Mouse (Mus musculus): Measurements from ENCODE around the gene Prkd1. TPM values are rescaled to one million over a fixed set of nuclear protein-coding genes. Genes with fewer than 3 reads are reported as not detected.

The Prkd1 gene
- total RNA-seq, 2 experiments from 2014 or later: 13.5 to 18.6 TPM

DNA sequence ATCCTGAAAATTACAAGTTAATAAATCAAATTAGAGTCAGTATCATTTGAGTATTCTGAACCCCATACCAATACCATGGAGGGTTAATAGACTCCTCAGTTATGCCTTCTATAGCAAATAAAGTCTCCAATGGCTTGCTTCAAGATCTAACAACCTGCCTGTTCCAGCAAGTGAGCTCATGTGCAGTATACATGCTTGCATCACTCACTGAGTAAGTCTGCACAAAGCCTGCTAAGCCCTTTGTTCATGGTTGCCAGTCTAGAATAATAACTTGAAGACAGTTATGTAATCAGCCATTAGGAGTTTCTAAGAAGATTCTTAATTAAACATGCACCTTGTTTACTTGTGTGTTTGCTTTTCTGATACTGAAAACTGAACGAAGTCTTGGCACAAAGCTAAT lies 88.4 kb downstream of the Prkd1 start:
- no peak for DNase-seq (ENCODE audit: low spot score in 2 of 2)

DNA sequence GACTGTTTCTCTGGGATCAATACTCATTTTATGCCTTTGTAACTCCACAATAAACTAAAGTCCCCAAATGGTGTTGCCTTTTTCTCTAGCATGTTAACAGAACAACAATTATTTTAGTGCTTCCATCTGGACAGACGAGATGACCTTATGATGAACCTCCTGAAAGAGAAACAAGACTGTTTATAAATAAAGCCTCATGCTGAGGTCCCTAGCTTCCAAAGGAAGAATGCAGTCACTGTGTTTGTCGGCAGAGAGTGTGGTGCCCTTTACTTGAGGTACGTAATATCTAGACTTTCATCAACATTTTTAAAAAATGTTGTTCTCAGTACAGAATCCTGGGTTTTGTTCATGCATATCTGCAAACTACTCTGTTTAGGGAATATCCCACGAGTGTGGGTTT lies 90.7 kb downstream of the Prkd1 start:
- DNase-seq (ENCODE audit: low spot score in 2 of 2): no peak

DNA sequence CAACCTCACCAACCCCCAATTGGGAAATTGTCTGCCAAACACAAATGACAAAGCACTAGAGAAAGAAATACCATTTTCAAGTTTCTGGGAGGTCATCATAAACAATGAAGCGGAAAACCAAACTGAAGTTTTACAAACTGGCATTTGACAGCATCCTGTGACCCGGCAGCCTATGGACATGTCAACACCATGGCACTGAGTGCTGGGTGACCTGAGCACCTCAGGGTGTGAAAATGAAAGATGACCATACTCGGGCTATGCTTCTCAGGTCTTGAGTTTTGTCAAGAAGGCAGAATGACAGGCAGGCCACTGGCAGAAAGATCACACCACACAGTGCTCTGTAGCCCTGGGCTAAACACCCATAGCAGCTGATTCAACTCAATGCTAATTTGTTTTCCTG lies 94.7 kb downstream of the Prkd1 start:
- DNase-seq (ENCODE audit: low spot score in 2 of 2): no peak

DNA sequence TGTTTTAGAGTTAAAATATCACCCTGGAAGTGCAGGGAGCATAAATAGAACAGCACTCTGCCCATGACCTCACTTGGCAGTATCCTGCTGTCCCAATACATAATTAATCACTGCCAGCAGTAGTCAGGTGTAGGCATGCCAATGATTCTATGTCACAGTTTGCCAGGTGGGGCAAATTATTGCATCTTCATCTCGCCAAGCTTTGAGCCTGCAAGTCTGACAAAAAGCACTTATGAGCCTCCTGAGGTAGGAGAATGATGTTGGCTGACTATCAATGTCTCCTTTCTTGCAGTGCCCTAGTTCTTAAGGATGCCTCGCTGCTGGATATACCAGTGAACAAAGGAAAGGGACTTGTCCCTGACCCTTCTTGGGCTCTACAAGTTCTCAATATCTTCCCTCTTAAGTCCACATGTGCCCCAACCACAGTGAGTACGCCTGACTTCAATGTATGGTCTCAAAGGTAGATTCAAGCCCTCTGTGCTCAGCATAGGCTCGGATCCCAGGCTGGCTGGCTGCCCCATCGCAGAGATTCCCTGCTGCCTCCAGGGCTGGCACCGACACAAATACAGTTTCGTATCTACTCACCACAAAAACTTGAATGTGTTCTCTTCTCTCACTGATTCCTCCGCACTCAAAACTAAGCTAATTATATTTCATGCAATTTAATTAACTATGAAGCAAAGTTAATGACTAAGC lies 98.9 kb downstream of the Prkd1 start:
- peak; percentile 23 to 38 for DNase-seq (ENCODE audit: low spot score in 2 of 2)

DNA sequence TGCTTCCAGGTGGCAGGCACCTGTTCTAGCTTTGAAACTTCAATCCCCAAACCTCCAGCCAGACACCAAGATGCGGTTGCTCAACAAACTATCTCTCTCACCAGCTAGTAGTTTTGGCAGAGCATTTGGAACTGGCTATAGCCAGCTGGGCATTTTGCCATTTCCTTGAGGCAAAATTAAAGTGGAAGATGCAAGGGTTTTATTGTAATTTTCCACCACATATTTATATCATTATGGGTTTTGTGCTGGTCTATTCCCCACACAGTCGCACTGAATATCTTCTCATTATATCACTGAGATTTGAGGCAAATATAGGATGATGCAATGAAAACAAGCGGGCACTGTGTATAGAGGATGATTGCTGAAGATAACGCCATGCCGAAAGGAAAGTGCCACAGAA lies 102.5 kb downstream of the Prkd1 start:
- no peak for DNase-seq (ENCODE audit: low spot score in 2 of 2)

DNA sequence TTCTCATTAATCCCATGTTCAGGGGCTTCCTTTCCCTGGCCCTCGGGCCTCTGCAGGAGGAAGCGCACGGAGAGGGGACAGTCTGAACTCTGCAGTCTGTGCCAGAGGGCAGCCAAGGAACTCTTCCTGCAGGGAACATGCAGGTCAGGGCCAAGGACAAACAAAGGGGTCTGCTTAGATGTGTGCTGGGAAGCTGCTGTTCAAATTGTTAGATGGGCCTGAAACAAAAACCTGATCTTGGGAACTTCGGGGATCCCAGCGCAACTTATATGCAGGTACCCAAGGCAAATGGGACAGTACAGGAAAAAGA lies 103.3 kb downstream of the Prkd1 start:
- peak; percentile 13 to 29 for DNase-seq (ENCODE audit: low spot score in 2 of 2)

DNA sequence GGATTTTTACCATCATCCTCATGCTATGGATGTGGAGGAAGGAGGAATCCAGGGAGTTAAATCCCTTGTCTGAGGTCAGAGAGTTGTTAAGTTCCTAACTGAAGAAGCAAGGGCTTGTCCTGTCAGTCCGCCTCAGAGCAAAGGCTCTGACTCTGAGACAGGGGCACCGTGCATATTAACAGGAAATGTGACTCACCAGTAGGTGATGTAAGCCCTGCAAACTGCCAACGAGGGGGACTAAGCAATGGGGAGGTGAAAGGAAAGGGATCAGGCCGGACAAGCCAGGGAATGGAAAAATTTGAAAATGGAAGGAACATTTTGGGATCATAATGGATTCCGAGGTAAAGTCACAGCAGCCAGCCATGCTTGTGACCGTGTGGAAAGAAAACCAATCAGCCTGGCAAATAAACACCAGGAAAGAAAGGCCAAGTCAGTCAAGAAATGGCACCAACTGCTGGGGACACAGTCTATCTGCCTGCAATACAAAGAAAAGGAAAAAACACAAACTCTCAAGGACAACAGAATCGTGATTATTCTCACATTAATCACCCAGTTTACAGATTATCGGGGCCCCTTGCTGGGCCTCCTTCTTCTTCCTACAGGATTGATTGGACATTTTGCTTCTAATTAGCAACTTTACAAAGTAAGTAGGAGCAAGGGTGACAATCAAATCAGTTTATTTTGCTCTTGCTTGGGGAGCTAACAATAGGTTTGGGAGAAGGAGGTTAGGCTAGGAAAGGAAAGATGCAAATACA lies 103.9 kb downstream of the Prkd1 start:
- DNase-seq (ENCODE audit: low spot score in 2 of 2): peak; percentile 25 to 40

DNA sequence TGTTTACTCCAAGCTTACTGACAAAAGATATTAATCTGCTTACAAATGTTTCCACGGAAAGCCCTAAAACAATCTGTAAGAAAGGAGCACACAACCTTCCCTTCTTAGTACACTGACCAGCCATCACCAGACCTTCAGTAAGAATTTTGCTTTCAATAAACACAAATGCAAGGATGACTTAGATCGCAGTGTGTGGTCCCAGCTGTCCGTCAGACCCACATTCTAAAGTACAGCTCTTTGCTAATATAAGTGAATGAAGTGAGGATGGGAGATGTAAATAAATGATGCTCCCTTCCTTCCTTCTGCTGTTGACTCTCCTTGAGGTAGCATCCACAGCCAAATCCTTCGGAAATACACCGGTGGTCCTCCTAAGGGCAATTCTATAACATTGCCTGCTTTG lies 108.1 kb downstream of the Prkd1 start:
- DNase-seq (ENCODE audit: low spot score in 2 of 2): no peak

DNA sequence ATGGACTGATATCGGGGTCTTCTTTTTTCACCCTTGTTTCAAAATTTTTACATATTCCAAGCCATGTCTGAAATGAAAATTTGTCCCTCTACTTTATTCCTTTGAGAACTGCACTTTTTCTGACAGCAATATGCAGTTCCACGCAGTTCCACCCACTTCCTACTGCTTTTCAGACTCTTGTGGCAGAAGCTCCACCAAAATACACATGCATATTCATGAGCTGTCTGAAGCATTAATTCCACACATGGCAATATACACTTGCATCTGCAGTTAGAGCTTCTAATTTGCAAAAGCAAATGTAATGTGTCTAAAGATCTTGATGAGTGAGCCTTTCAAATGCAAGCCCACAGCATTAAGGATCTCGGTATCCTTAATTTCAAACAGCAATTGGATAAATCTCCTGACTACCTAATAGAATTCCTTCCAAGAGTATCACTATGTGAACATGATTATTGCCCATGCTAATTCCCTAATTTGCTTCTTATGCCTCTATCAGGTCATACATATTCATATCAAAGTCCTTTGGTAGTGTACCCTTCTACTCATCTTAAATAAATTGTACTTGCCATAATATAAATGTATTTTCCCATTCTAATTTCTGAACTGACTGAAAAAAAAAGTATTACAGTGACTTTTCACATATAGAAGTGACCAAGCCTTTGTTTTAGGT lies 110.5 kb downstream of the Prkd1 start:
- DNase-seq (ENCODE audit: low spot score in 2 of 2): no peak

DNA sequence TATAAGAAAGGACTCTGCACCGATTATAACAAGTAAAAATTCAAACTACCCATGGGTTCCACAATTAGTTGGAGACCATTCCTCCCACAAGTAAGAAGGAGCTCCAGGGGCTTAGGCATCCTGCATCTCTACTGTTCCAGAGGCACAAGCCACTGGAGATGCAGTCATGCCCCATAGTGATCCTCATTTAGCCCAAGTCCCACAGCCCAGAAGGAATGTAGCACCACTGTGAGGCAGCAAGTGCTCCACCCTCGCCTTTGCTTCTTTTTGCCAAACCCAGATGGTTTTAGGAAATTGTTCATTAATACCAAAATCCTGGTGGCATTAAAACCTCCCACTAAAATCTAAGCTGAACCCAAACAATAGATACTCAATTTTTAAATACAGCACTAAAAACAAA lies 111.1 kb downstream of the Prkd1 start:
- no peak for DNase-seq (ENCODE audit: low spot score in 2 of 2)

DNA sequence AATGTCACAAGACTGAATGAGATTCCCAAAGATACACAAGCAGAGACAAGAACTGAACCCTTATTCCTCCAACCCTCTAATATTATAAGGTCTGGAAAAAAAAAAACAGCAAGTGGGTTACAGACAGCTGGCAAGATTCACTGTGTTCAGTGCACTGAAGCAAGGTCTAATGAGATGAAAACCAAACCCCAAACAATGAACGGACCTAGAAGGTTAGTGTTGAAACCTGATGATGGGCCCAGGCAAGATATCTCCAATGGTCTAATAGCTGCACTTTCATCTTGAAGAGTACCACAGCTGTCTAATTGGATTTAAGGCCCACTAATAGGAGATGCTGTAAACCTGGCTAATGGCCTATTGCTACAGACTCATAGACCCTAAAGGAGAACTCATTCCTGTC lies 111.9 kb downstream of the Prkd1 start:
- DNase-seq (ENCODE audit: low spot score in 2 of 2): no peak

DNA sequence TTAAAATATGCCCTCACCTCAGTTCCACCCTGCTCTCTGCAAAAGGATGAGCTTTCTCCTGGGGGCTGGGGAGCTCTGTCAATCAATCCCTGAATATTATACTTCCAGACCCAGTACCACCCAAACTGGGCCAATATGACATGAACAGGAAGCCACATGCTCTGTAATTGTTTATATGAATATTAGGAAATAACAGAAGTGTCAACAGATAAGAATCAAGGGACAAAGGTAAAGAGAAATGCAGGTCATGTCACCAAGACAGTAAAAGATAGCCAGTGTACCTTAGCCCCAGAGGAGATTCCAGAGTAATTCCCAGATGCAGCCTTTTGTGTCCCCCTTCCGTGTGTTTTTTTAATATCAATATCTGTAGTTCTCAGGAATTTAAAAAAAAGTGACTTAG lies 120.3 kb downstream of the Prkd1 start:
- DNase-seq (ENCODE audit: low spot score in 2 of 2): no peak

DNA sequence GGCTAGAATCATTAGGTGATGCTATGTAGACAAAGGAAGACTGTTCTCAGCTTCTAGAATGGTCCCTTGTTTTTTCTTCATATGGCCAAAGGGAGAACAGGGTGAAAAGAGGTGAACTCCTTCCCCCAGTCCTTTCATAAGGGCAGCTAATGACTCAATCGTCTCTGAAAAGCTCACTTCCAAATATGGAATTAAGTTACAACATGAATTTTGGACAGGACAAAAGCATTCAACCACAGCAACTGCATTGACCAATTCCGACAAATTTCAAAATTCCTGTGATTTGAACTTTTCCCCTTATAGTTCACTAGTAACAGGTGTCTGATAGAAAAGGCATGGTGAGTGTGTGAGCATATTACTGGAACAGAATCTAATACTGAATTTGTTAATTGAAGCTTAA lies 124.8 kb downstream of the Prkd1 start:
- DNase-seq (ENCODE audit: low spot score in 2 of 2): no peak

DNA sequence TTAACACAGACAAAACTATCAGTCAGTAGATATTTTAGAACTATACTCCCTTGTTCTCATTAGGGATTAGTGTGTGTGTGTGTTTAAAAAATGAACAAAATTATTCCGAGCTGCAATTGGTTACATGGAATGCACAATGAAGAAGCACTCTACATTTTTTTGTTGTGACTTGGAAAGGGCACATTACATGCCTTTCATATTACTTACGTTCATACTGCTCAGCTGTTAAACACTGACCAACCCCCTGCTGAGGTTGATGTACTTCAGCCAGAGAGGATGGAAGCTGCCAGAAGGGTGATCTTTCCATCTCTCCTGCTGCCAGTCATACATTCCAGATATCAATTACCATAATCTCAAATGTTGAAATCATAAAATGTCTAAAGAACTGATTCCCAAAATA lies 134.4 kb downstream of the Prkd1 start:
- DNase-seq (ENCODE audit: low spot score in 2 of 2): no peak

DNA sequence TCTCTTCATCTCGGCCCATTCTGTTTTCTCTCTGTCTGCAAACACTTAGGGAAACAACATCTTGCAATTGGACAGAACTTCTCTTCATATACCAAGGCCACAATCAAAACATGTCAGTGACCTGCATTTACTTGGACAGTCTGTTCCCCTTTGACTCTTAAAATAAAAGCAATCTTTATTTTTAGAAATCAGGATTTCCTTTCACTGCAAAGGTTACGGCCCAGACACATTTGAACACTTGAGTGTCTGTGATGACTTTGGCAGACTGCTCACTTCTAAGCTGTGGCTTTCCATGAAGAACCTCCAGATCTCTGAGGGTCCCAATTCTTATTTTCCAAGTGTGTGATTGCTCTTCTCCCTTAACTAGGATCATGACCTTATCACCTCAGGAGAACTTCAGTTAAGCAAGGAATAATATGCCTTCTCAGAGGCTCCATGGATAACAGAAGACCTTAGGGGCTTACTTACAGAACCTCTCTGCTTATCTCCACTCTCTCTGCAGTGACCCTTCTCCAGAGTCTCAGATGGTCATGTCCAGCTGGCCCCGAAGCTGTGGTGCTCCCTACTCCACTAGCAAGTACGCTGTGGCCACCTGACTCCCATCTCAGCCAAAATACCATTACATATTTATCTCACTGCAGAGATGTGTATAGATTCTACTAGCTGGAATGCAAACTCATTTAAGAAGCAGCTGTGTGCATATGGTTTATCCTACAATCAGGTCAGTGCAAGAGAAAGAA lies 137.2 kb downstream of the Prkd1 start:
- DNase-seq (ENCODE audit: low spot score in 2 of 2): no peak

DNA sequence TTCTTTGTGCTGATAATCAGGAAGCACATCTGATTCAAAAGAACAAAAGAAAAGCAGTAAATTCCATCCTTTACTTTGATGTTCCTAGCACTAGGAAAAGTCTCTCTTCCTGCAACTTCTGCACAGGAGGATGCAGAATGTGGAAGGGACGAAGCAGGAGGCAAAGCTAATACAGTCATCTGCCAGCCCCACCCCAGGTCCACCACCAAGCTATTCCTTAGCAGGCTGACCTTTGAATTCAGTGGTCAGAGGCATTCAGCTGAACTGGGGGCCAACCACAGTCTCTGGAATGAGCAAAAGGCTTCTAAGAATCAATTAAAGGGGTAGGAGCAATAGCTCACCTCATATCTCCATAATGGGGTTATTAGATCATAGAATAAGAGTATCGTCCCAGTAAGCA lies 140.1 kb downstream of the Prkd1 start:
- no peak for DNase-seq (ENCODE audit: low spot score in 2 of 2)

DNA sequence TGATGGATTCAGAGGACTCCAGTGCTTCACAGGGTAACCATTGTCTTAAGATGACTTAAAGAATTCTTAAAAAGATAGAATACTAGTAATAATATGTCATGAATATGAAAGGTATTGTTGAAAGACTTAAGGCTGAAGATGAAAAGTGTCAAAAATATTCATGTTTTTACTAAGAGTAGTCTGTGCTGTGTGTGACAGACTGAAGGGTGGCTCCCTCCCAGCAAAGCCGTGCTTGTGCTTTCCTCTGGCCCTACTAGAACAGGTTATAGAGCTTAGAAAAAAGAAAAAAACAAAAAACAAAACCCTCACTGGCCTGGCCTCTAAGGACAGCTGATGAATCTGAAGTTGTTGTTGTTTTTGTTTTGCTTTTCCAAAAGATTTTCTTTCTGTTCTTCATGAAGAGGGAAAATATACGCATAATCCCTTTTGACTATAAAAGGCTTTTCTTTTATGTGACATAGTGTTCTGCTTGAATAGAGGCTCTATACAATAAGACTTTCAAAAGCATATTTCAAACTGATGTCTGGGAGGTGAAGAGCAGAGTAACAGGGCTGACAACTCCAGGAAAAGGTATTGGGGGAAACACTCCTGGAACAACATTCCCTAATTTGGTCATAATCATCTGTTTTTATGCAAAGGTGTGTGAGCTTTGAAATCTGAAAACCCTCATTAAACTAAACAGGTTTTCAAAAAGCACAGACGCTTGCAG lies 148.9 kb downstream of the Prkd1 start:
- DNase-seq (ENCODE audit: low spot score in 2 of 2): no peak

DNA sequence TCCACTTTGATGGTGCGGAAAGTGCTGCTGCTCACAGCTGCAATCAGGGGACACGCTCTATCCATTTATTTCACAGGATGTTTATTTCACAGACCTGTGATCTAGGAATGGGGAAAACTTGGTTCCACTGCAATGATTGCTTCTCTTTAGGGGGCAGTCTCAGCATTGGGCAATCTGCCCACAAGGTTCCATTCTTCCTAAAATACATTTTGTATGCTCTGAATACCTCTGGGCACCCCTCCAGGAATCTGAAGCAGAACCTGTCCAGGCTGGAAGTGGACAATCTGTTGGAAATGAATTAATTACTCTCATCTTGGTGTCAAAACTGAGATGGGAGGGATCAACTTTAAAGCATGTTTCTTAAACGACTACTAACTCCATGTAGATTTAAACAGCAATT lies 152.9 kb downstream of the Prkd1 start:
- DNase-seq (ENCODE audit: low spot score in 2 of 2): no peak

DNA sequence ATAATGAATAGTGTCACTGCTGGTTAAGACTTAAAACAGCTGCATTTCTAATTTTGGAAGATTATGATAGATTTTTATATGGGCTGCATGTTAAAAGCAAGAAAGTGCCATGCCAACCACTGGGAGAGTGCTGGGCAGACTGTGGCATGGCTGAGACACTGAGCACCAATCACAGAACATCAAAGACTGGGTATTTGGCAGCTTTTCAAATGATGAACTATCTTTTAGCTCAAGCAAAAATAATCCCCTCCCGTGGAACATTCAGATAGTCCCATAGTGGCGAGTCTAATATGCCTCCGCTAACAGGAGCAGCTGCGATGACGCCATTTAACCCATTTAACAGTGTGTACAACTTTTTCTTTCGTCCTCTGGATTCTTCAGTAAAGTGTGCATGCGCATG lies 169.1 kb downstream of the Prkd1 start:
- no peak for DNase-seq (ENCODE audit: low spot score in 2 of 2)

DNA sequence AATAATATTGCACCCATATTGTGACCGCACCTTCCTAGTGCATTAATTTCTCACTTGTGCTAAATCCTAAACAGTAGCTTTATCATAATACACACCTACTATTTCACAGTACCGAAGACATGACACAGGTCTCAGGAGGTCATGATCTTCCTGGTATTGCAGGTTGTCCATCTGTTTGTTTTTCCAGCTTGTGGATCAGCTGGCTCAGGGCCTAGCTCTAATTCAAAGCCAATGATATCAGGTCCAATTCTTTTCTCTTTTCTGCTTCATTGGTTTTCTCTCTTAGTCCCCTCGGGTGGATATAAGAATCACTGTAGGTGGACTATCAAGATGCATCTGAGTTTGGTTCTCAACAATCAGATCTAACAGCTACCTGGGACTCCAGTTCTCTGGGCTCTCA lies 191.7 kb downstream of the Prkd1 start:
- no peak for DNase-seq (ENCODE audit: low spot score in 2 of 2)

DNA sequence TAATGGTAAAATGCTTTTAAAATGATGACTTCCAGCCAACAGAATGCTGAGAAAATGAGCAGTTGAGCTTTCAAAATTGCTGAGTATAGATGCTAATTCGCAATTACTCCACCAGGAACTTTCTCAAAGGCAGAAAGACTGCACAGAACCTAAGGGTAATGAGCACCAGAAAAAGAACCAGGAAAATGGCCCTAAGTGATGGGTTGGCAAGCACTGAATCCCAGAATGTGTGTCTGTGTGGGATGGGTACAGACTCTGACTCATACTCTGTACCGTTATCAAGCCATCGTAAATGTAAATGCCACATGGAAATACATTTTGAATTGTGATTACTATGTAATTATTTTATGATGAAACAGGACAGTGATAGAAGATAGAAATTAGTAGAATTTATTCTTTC lies 197.1 kb downstream of the Prkd1 start:
- DNase-seq (ENCODE audit: low spot score in 2 of 2): no peak

All from adrenal gland, adult 18-20 months (tissue).